Mouse (Mus musculus): Measurements from ENCODE around the gene Col11a1. TPM values are rescaled to one million over a fixed set of nuclear protein-coding genes. Genes with fewer than 3 reads are reported as not detected.

The Col11a1 gene
- total RNA-seq (2023) = not detected

DNA sequence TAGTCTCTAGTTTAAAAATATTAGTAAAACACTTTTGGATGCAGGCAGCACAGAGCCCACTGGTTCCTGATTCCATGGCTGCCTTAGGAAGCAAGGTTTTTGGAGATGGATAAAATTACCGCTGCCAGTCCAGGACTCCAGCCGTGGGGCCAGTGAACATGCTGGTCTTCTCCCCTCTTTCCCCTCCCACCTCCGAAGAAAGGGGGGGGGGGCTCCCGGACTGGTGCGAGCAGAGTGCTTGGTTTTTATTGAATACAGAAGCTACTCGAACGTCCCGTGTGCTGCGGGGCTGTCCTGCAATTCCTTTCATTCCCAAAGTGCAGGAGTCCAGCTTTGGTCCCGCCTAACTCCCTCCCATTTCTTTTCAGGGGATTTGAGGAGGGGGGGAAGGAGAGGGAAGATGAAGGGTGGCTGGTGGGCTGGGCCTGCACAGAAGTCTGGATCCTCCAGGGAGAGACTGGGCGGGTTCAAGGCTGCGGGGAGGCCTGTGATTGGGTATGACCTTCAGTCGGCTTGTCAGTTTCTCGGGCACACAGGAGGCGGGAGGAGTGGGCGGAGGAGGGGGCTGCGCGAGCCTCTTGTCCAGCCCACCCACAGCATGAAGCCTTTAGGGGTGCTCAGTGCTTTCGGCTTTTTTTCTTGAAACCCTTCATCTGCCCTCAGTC, at the start of gene Col11a1:
Gene Col11a1 (plus strand): TSS at position 570 of the 665 bp plus-strand sequence.

All from CD4-positive naive resting alpha-beta T cell, adult 57 days (primary cell).